Mouse (Mus musculus): Measurements from ENCODE around the gene Prdm12.
A peak's percentile ranks its signal among the peaks of the same experiment; 100 is the strongest.
"Not testable (repeated sequence)": the region's sequence is repeated elsewhere in the genome, so short reads cannot be mapped to it uniquely, and the experiment has no call there.

The Prdm12 gene

DNA sequence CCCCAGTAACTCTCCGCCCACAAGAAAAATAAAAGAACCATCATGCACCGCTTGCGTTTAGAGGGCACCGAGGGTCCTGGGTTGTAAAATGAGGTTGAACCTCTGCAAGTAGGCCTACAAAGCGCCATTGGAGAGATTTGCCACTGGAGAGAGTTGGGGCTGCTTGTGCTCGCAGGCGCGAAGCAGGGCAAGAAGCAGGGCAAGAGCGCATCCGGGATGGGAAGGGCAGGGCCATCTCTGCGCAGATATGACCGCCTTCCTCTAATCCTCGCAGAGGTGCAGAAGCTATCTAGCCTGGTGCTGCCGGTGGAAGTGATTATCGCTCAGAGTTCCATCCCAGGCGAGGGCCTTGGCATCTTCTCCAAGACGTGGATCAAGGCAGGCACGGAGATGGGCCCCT, 2.1 kb downstream of the Prdm12 start:
- DNase-seq (ENCODE audit: low read depth, low spot score) = no peak

DNA sequence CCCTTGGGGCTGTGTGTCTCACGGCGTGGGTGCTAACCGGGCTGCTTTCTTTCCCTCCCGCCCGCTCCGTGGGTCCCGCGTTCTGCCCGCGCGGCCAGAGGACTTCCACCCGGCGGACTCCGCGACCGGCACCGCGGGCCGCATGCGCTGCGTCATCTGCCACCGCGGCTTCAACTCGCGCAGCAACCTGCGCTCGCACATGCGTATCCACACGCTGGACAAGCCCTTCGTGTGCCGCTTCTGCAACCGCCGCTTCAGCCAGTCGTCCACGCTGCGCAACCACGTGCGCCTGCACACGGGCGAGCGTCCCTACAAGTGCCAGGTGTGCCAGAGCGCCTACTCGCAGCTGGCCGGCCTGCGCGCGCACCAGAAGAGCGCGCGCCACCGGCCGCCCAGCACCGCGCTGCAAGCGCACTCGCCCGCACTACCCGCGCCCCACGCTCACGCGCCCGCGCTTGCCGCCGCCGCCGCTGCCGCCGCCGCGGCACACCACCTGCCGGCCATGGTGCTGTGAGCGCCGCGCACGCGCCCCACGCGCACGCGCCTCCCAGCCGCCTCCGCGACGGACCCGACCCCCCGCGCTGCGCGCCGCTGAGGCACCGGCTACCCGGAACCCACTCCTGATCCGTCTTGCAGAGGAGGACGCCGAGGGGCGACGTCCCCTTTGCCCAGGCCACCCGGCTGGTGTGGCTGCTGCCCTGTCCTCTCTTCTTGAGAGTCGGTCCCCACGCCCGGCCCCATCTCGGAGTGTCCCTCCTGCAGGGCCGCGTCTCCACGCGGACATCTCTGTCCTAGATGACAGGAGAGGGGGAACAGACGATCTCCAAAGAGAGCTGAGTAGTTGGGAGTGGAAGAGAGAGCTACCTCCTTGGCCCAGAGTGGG, 14.4 kb downstream of the Prdm12 start:
- DNase-seq (ENCODE audit: low read depth, low spot score) = peak; percentile 52

DNA sequence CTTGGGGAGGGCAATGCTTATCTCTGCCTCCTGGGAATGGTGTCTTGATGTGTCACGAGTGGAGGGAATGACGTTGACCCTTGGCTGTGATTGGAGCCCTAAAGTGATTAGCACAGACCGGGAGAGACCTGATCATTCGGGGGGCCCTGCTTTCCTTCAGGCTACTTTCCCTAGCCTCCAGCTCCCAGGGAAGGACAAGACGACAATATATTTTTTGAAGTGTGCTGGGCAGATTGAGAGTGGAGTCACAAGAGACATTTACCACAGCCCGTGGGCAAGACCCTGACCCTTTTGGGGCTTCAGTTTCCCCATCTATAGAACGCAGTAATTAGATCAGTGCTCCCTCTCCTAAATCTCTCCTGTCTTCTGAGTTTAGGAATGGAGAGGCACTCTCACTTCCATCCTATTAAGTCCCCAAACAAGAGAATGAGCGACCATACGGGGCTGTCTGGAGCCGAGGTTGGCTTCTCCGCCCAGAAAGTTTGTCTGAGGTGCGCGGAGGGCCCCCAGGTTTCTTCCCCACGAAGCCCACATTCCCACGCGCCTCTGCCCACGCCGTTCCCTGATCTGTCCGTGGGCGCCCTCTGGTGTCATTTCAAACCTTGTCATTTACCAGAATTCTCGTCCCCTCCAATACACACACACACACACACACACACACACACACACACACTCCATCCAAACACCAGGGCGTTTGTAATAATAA, 15.2 kb downstream of the Prdm12 start:
- DNase-seq (ENCODE audit: low read depth, low spot score) = peak; percentile 60

DNA sequence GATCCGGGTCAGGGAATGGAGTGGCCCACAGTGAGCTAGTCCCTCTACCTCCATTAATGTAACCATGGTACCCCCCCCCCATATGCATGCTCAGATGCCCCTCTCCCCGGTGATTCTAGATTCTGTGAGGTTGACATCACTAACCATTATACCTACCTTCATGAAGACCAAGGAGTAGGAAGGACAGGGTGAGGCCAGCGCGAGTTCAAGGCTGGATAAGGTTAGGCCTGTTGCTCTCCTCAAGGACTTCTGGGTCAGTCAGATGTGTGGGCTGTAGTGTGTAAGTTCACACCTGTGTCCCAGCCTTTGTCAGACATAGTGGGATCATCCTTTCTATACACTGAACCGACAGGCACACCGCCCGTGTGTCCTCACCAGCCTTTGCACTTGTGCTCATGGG, 16.5 kb downstream of the Prdm12 start:
- DNase-seq (ENCODE audit: low read depth, low spot score) = no peak

DNA sequence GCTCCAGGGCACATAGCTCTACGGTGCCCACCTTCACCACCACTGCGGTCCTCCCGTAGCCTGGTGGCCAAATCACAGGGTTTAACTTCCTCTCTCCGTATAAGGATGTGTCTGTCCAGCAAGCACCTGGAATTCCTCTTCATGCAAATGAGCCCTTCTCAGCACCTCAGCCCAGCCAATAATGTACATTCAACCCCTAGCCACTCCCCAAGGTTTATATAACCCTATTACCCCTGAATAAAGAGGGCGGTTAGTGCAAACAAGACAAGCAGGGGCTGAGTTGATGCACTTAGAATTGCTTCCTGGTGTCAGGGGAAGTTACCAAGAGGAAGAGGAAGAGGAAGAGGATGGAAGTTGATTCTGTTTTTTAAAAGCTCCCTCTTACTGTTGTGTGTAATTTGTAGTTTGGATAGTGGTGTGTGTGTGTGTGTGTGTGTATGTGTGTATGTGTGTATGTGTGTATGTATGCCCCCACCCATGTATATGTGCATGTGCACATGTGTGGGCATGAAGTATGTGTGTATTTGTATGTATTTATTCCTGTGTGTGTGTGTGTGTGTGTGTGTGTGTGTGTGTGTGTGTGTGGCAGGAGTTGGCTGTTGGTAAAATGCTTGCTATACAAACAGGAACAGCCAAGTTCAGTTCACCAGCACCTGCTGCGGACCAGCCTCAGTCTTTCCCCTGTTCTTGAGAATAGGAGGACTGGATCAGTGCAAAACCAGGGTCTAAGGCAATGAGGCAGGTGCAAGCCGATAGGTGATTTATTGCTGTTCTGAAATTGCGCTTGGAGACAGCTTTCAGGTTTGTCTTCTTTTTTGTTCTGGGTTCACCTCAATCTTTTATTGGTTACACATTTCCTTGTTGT, 23.3 kb downstream of the Prdm12 start:
- peak; percentile 34 for DNase-seq (ENCODE audit: low read depth, low spot score)

DNA sequence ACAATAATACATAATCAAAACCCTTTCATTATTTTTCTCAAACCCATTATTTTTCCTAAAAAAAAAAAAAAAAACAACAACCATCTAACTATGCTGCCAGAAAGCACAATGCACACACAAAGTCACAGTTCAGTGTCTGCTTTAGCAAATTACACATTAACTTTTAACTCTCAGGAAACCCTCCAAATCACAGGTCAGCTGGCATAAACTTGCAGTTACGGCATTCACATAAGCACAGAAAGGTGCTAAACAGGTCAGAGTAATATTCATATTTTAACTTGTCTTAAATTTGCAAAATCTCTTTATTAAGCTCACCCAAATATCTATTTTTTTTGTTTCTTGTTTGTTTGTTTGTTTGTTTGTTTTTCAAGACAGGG, 24.0 kb downstream of the Prdm12 start:
- DNase-seq (ENCODE audit: low read depth, low spot score) = no peak

DNA sequence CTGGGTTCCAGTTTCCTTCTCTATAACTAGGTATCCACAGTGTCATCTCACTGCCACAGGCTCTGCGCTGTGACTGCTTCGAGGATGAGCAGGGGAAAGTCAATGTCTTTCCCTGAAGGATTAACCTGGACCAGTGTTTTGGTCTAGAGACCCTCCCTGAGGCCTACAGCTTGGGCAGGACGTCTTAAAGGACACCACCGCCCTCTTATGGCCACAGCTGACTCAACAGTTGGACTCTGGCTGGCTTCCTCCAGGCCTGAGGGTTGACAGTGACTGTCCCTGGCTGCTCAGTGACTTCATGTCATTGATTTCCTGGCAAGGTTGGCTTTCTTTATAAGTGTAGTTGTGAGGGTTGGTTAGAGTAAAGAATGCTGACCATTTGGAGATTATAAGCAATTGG, 27.5 kb downstream of the Prdm12 start:
- DNase-seq (ENCODE audit: low read depth, low spot score) = peak; percentile 69

DNA sequence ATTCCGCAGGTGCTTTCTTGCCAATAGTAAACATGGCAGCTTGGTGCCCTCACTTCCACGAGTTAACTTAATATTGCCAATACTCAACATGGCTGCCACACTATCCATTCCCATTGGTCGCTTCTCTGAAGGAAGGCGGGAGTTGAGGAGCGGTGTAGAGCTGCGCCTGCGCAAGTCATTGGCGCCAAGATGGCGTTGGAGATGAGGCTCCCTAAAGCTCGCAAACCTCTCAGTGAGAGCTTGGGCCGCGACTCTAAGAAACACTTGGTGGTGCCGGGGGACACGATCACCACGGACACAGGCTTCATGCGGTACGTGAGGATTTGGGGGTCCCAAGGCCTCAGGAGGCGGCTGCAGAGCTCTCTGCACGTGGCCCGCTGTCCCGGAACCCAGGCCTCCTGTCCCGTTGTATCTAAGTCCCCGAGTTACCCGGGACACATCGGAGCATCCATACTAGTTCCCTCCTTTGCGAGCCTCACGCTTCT, 30.8 kb downstream of the Prdm12 start, which contains the start of gene Exosc2:
TSS of gene Exosc2 (plus strand) at position 165 of the 485 bp plus-strand sequence.
- DNase-seq (ENCODE audit: low read depth, low spot score) = peak; percentile 98

DNA sequence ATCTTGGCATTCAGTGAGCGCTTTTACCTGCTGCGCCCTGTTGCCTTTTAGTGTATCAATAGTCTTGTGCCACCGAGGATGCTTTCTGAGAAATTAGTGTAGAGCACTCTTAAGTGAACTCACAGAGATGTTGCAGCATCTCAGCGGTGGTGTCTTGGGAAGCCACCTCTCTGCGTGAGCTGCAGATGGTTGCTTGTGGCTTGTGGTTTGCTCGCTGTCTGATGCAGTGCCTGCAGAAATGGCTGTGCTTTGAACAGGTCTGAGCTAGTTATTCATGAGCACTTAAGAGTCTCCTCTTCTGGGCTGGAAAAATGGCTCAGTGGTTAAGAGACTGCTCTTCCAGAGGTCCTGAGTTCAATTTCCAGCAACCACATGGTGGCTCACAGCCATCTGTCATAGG, 38.8 kb downstream of the Prdm12 start:
- DNase-seq (ENCODE audit: low read depth, low spot score) = no peak

DNA sequence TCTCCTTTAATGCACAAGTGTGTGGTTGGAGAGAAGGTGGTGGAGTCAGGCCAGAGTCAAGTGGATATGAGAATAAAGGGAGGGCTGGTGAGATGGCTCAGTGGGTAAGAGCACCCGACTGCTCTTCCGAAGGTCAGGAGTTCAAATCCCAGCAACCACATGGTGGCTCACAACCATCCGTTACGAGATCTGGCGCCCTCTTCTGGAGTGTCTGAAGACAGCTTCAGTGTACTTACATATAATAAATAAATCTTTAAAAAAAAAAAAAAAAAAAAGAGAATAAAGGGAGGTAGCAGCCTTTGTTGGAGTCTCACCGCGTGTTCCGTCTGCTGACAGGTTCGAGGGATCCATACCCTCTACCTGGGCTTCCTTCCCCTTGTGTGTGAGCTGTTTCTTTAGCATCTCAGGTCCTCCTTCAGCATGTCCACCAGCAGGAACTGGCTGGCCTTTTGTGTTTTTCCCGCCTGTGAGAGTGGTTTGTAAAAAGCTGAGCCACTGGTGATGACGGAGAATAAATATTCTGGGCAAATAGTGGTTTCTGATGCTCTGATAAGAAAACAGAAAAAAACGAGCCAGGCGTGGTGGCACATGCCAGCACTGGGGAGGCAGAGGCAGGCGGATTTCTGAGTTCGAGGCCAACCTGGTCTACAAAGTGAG, 41.3 kb downstream of the Prdm12 start:
- DNase-seq (ENCODE audit: low read depth, low spot score) = not testable (repeated sequence)

DNA sequence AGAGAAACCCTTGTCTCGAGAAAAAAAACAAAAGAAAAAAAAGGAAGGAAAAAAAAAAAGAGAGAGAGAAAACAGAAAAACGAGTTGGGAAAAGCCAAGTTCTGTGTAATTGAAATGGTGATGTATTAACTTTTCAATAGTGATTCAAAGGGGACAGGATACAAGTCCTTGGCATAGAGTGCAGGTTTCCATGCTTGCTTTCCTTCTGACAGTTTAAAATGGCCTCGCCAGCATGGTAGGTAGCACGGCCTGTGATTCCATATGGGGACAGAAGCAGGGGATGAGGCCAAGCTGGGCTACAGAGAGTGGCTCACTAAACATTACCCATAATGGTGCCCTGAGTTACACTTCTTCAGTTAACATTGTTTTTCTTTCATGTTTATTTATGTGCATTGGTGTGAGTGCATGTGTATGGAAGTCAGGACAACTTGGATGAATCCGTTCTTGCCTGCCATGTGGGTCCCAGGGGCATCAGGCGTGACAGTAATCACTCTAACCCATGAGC, 41.9 kb downstream of the Prdm12 start:
- no peak for DNase-seq (ENCODE audit: low read depth, low spot score)

DNA sequence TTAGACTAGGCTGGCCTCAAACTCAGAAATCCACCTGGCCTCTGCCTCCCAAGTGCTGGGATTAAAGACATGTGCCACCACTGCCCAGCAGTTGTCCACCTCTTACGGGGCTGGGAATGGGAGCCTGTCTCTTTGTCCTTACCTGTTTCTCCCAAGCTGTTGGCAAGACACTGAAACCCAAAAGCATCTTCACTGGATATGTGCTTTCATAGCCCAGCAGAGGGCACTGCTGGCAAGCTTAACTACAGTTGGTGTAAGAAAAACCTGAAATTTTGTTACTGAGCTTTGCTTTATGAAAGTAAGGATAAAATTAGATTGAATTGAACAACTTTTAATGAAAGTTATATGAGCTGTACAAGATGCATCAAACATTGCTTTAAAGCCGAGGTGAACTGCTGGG, 43.8 kb downstream of the Prdm12 start:
- DNase-seq (ENCODE audit: low read depth, low spot score) = peak; percentile 67

DNA sequence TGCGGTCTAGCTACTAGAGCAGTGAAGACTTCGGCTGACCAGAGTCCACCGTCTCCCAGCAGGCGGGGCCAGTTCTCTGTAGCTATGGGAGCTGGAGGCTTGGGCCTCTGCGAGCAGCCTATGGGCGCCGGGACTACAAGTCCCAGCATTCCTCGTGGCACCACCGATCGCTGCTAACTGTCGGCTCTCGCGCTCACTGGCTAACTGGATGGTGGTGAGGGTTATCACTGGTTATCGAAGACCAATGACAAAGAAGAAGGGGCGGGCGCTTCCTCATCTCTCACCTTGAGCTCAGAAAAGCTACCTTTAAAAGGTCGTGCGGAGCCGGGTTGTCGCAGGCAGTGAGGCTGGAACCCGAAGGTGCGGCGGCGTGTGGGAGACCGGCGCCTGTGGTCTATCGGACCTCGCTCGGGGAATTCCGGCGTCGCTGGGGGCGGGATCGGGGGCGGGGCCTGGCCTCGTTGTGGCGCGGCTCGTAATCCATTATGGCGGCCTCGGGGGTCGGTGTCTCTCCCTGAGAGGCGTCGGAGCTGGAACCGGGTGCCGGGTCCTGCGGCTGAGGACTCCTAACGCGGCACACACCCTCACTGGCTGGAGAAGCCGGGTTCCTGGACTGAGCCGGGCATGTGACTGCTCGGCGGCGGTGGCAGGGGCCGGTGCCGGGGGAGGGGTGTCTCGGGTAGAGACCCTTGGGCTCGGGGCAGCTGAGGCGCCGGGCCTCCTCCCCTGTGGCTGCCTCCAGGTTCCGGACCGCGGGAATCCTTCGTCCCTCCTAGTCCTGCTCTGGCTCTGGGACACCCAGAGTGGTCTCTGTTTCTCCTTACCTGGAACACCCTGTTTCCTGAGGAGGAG, 48.5 kb downstream of the Prdm12 start, which contains the start of gene Abl1:
TSS of gene Abl1 (plus strand) at position 303 of the 852 bp plus-strand sequence.
- DNase-seq (ENCODE audit: low read depth, low spot score) = peak; percentile 99

DNA sequence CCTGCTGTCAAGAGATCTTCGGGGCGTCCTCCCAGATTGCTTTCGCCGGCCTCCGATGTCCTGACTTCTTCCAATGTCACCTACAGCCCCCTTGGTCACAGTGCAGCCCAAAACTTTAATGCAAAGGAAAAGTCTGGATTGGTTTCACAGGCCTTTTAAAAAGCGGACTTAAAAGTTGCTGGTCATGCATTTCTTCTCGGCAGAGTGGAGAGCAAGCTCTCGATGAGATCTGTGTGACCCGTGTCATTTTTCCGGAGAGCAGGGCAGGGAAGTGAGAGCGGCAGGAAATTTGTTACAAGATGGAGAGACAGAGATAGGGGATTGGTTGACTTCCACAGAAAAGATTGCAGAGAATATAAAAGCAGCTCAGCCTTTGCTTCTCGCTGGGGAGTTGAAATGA, 49.2 kb downstream of the Prdm12 start:
- no peak for DNase-seq (ENCODE audit: low read depth, low spot score)

DNA sequence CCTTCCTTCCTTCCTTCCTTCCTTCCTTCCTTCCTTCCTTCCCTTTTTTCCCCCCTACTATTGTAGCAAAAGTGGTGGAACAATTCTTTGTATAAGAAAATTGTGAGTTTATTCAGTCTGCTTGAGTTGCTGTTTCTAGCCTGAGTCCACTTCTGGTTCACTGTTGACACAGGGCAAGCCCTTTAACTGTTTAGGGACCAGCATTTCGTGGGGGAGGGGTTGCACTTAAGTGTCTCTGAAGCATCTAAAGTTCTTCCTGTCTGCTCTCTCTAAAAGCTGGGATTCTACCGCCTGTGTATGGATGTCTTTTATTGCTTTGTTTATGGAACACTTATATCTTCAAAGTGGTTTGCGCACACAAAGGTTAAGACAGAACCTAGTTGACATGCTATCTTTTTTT, 50.2 kb downstream of the Prdm12 start:
- DNase-seq (ENCODE audit: low read depth, low spot score) = no peak

DNA sequence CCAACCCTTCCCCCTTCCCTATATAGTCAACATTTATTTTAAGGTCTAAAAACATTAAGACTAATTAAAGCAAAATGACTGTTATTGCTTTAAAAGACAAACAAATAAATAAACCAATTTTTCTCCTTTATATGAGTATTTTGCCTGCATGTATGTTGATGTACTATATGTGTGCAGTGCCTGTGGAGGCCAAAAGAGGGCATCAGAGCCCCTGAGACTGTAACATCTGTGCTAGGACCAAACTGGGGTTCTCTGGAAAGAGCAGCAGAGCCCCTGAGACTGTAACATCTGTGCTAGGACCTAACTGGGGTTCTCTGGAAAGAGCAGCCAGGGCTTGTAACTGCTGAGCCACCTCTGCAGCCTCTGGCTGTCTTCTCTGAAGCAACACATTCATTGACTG, 58.4 kb downstream of the Prdm12 start:
- no peak for DNase-seq (ENCODE audit: low read depth, low spot score)

DNA sequence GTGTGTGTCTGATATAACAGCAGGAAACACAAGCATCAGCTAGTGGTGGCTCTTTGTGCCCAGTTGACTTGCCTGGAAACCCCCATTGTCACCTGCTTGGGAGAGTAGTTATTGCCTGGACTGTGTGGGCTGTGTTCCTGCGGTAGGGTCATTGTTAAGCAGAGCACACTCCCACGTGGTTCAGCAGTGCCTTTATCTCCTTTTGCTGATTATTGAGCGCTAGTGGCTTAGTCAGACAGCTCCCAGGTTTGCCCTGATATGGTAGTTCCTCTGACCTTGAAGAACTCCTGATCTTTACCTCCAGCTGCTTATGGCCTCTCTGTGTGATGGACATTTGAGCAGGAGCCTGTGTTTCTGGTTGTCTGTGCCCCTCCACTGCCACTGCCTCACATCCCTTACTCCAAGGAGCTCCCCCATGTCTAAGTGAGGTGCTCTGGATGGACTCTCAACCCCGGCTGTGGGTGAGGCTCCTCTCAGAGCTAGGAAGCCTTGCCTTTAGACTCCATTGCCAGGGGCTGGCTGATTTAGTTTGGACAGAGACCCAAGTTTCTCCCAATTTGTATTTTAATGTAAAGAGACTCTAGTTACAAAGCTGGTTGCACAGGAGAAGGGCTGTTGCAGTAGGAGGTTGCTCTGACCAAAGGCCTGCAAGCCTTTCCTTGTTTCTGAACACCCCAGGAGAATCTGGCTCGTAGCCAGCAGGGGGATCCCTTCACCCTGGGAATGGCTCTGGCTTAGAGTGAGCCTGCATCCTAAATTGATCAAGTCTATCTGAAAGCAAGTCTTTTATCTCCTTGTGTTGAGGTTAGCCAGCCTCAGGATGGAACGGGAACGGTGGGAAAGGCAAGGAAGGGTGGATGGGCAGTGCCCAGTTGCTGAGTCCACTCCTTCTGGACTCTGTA, 61.0 kb downstream of the Prdm12 start:
- peak; percentile 52 for DNase-seq (ENCODE audit: low read depth, low spot score)

DNA sequence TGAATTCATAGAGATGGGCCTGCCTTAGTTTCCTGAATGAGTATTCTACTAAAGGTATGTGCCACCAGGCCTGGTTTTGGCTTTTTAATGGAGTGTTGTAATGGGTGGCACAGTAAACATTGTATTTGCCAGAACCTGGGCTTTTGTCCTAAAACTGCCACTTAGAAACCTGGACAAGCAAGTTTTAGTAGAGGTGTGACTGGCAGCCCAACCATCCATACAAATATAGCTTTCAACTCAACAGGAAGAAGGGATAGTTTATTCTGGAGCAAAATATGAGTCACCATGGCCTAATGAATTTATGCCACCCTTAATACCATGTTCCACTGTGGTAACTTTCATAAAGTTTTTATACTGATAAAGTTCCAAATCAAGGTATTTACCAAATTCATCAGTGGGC, 63.4 kb downstream of the Prdm12 start:
- no peak for DNase-seq (ENCODE audit: low read depth, low spot score)

Measured in ES-CJ7 (cell line).